Mouse (Mus musculus): Measurements from ENCODE around the gene Gfod1. TPM values are rescaled to one million over a fixed set of nuclear protein-coding genes. Genes with fewer than 3 reads are reported as not detected.
A peak's percentile ranks its signal among the peaks of the same experiment; 100 is the strongest.

The Gfod1 gene
- total and polyA plus RNA-seq, 3 experiments = 0.30 to 0.70 (median 0.36) TPM

GRCm38 (mm10) chr13:43201033-43201432, 102.9 kb downstream of the Gfod1 start:
- peaks cover 0 to 7% of the 10 kb centered on the region in 2 experiments; a peak in 1 of 4 replicates for H3K4me1 ChIP-seq (ENCODE audit: control insufficient read depth in 1 of 2, insufficient read depth in 2 of 2)
- H3K4me2 ChIP-seq (ENCODE audit: insufficient read depth, low read depth, poor library complexity, severe bottlenecking) = no peak overlapping the region
- peak; percentile 21 for DNase-seq (ENCODE audit: extremely low read depth)
- no peak overlapping the region for H3K9ac ChIP-seq (ENCODE audit: insufficient read depth, low read depth)
- H3K27ac ChIP-seq (ENCODE audit: insufficient read depth, low read depth) = no peak overlapping the region
- peaks cover 0 to 7% of the 10 kb centered on the region in 2 experiments for H3K36me3 ChIP-seq (replicated peaks in 1 of 2; ENCODE audit: control insufficient read depth in 1 of 2, insufficient read depth in 1 of 2, low read length in 1 of 2)
- no peaks in the 10 kb centered on the region for H3K27me3 ChIP-seq (replicated peaks)
- TF ChIP-seq RAD21 (IDR thresholded peaks at IDR 0.05; ENCODE audit: low read depth, low read length) (peak; percentile 41), MEF2A (IDR thresholded peaks at IDR 0.05; ENCODE audit: borderline replicate concordance, low read depth, low read length) (no peak), CTCF (conservative IDR thresholded peaks at IDR 0.05 in 1 of 2, IDR thresholded peaks at IDR 0.05 in 1 of 2; ENCODE audit: low read depth in 2 of 2, low read length in 2 of 2) (peak; percentile 67 to 73; a peak in 3 of 4 replicates), IRF4 (IDR thresholded peaks at IDR 0.05; ENCODE audit: low read depth, low read length) (no peak), SMC3 (IDR thresholded peaks at IDR 0.05; ENCODE audit: low read depth, low read length) (peak; percentile 58), ZC3H11A (IDR thresholded peaks at IDR 0.05; ENCODE audit: low read depth, low read length) (no peak), PAX5 (IDR thresholded peaks at IDR 0.05; ENCODE audit: low read length) (no peak), UBTF (IDR thresholded peaks at IDR 0.05; ENCODE audit: low read depth, low read length) (no peak)
- dilution Hi-C loops (cut with MboI; ENCODE audit: extremely low pct_ligation_motif_present, extremely low pct_unique_long_range_greater_than_20kb, low sequenced_read_pairs) = no loop called here
- H3K9me3 ChIP-seq (replicated peaks; ENCODE audit: low read length) = no peaks in the 10 kb centered on the region
- H3K4me3 ChIP-seq (replicated peaks in 1 of 3; ENCODE audit: low read depth in 2 of 3, low read length in 2 of 3, poor library complexity in 1 of 3) = no peak overlapping the region
- in situ Hi-C loops (cut with MboI; ENCODE audit: low pct_ligation_motif_present, low pct_unique_long_range_greater_than_20kb, low sequenced_read_pairs) = no loop called here
- H3K79me2 ChIP-seq (replicated peaks; ENCODE audit: control insufficient read depth, extremely low read depth, insufficient read depth, poor library complexity, severe bottlenecking) = no peaks in the 10 kb centered on the region

- Histone ChIP-seq H3K27me3 (replicated peaks) (no peaks in the 10 kb centered on the region), H3K36me3 (replicated peaks in 1 of 2; ENCODE audit: control insufficient read depth in 1 of 2, insufficient read depth in 1 of 2, low read length in 1 of 2) (peaks cover 0 to 7% of the 10 kb centered on the region in 2 experiments)
These were observed 103.5 kb downstream of the Gfod1 start for GRCm38 (mm10) chr13:43200473-43200872.

GRCm38 (mm10) chr13:43199749-43200148, 104.2 kb downstream of the Gfod1 start:
- Histone ChIP-seq H3K9me3 (replicated peaks; ENCODE audit: low read length) (no peaks in the 10 kb centered on the region), H3K27me3 (replicated peaks) (no peaks in the 10 kb centered on the region), H3K9ac (ENCODE audit: insufficient read depth, low read depth) (no peak overlapping the region), H3K79me2 (replicated peaks; ENCODE audit: control insufficient read depth, extremely low read depth, insufficient read depth, poor library complexity, severe bottlenecking) (no peaks in the 10 kb centered on the region), H3K4me2 (ENCODE audit: insufficient read depth, low read depth, poor library complexity, severe bottlenecking) (no peak overlapping the region), H3K4me3 (replicated peaks in 1 of 3; ENCODE audit: low read depth in 2 of 3, low read length in 2 of 3, poor library complexity in 1 of 3) (no peak overlapping the region), H3K4me1 (ENCODE audit: control insufficient read depth in 1 of 2, insufficient read depth in 2 of 2) (peaks cover 0 to 7% of the 10 kb centered on the region in 2 experiments; a peak in 1 of 4 replicates), H3K27ac (ENCODE audit: insufficient read depth, low read depth) (no peak overlapping the region), H3K36me3 (replicated peaks in 1 of 2; ENCODE audit: control insufficient read depth in 1 of 2, insufficient read depth in 1 of 2, low read length in 1 of 2) (peaks cover 0 to 7% of the 10 kb centered on the region in 2 experiments)
- TF ChIP-seq HCFC1 (IDR thresholded peaks at IDR 0.05; ENCODE audit: low read depth, low read length) (no peak), CTCF (conservative IDR thresholded peaks at IDR 0.05 in 1 of 2, IDR thresholded peaks at IDR 0.05 in 1 of 2; ENCODE audit: low read depth in 2 of 2, low read length in 2 of 2) (peak; percentile 18 to 67; a peak in 3 of 4 replicates), ZC3H11A (IDR thresholded peaks at IDR 0.05; ENCODE audit: low read depth, low read length) (no peak), SMC3 (IDR thresholded peaks at IDR 0.05; ENCODE audit: low read depth, low read length) (peak; percentile 51), RAD21 (IDR thresholded peaks at IDR 0.05; ENCODE audit: low read depth, low read length) (peak; percentile 58)
- in situ Hi-C loops (cut with MboI; ENCODE audit: low pct_ligation_motif_present, low pct_unique_long_range_greater_than_20kb, low sequenced_read_pairs) (loop anchor here (25.0 kb wide), 1 partner anchor 363 kb away; the partner anchor contains the start of gene Mcur1), dilution Hi-C loops (cut with MboI; ENCODE audit: extremely low pct_ligation_motif_present, extremely low pct_unique_long_range_greater_than_20kb, low sequenced_read_pairs) (no loop called here)
- DNase-seq (ENCODE audit: extremely low read depth) = peak; percentile 60

More at GRCm38 (mm10) chr13:43200473-43200872, 103.5 kb downstream of the Gfod1 start:
- TF ChIP-seq TBP (conservative IDR thresholded peaks at IDR 0.05; ENCODE audit: low read depth, low read length) = no peak
- no peak for TF ChIP-seq HCFC1 (IDR thresholded peaks at IDR 0.05; ENCODE audit: low read depth, low read length)
- TF ChIP-seq ZMIZ1 (IDR thresholded peaks at IDR 0.05; ENCODE audit: low read depth, low read length) = no peak
- no peak for TF ChIP-seq ETS1 (conservative IDR thresholded peaks at IDR 0.05; ENCODE audit: low read depth, low read length)
- no peak for TF ChIP-seq ZNF384 (IDR thresholded peaks at IDR 0.05; ENCODE audit: low read depth, low read length)
- no peak for TF ChIP-seq POLR2AphosphoS2 (IDR thresholded peaks at IDR 0.05; ENCODE audit: low read depth, low read length)
- no peak for TF ChIP-seq MXI1 (IDR thresholded peaks at IDR 0.05; ENCODE audit: low read depth, low read length)
- TF ChIP-seq TCF12 (IDR thresholded peaks at IDR 0.05; ENCODE audit: low read depth, low read length) = no peak
- no peak for TF ChIP-seq MEF2A (IDR thresholded peaks at IDR 0.05; ENCODE audit: borderline replicate concordance, low read depth, low read length)
- TF ChIP-seq E2F4 (IDR thresholded peaks at IDR 0.05; ENCODE audit: insufficient replicate concordance, low read depth, low read length) = no peak
- H3K79me2 ChIP-seq (replicated peaks; ENCODE audit: control insufficient read depth, extremely low read depth, insufficient read depth, poor library complexity, severe bottlenecking) = no peaks in the 10 kb centered on the region
- H3K4me3 ChIP-seq (replicated peaks in 1 of 3; ENCODE audit: low read depth in 2 of 3, low read length in 2 of 3, poor library complexity in 1 of 3) = no peak overlapping the region
- no peak for DNase-seq (ENCODE audit: extremely low read depth)
- H3K4me2 ChIP-seq (ENCODE audit: insufficient read depth, low read depth, poor library complexity, severe bottlenecking) = no peak overlapping the region
- H3K9me3 ChIP-seq (replicated peaks; ENCODE audit: low read length) = no peaks in the 10 kb centered on the region
- no peak overlapping the region for H3K9ac ChIP-seq (ENCODE audit: insufficient read depth, low read depth)
- no peak overlapping the region for H3K27ac ChIP-seq (ENCODE audit: insufficient read depth, low read depth)
- in situ Hi-C loops (cut with MboI; ENCODE audit: low pct_ligation_motif_present, low pct_unique_long_range_greater_than_20kb, low sequenced_read_pairs) = no loop called here
- peaks cover 0 to 7% of the 10 kb centered on the region in 2 experiments; a peak in 1 of 4 replicates for H3K4me1 ChIP-seq (ENCODE audit: control insufficient read depth in 1 of 2, insufficient read depth in 2 of 2)
- dilution Hi-C loops (cut with MboI; ENCODE audit: extremely low pct_ligation_motif_present, extremely low pct_unique_long_range_greater_than_20kb, low sequenced_read_pairs) = no loop called here
